Mouse (Mus musculus) cerebellum, postnatal 25 days (tissue): ENCODE data around the gene Timm50.

Experiments
- DNase-seq, 2 experiments: peaks; one replicate each; pipeline ENCODE4 v3.0.0; 2021; ENCODE audit warnings: mixed read lengths in 2 of 2

Timm50 gene

GRCm38 (mm10) chr7:28311926-28312543 lies at the start of gene Timm50:
Gene Timm50, minus strand, starts transcription at chr7:28312072.
- DNase-seq, result peak; percentile 99

GRCm38 (mm10) chr7:28360291-28360690 lies 48.4 kb upstream of the Timm50 start:
- no peak for DNase-seq

DNA sequence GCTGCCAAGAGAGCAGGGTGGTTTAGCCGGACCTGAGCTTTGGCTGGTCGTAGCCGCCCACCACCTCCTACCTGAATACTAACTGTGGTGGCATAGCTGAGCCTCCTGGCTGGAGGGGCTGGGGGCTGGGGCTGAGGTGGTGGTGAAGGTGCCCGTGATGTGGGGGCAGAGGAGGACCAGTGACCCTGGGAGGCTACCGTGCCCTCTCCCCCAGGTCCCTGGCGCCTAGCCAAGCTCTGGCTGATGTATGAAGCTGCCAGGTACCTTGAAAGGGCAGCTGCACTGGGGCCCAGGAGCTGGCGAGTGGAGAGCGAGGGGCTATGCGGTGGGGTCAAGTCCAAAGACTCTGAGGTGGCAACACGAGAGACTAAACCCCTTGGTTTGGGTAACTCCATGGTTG lies 48.0 kb upstream of the Timm50 start:
- no peak for DNase-seq

DNA sequence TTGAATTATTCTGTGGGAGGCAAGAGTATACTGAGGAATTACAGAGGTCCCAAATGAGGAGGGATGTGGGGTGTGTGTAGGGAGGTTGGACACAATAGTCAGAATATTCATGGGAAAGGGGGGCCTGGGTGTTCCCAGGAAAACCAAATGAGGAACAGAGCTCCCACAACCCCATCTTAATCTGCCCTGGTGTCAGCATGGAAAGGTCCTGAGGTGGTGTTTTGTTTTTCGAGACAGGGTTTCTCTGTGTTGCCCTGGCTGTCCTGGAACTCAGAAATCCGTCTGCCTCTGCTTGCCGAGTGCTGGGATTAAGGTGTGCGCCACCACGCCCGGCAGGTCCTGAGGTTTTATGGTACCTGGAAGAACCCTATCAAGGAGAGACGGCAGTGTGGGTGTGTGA lies 46.6 kb upstream of the Timm50 start:
- DNase-seq, result no peak

- DNase-seq, result no peak
Observed at GRCm38 (mm10) chr7:28357984-28358383, 46.1 kb upstream of the Timm50 start.

- no peak for DNase-seq
Observed at GRCm38 (mm10) chr7:28356981-28357380, 45.1 kb upstream of the Timm50 start.

- no peak for DNase-seq
Observed at GRCm38 (mm10) chr7:28355221-28355620, 43.3 kb upstream of the Timm50 start.

DNA sequence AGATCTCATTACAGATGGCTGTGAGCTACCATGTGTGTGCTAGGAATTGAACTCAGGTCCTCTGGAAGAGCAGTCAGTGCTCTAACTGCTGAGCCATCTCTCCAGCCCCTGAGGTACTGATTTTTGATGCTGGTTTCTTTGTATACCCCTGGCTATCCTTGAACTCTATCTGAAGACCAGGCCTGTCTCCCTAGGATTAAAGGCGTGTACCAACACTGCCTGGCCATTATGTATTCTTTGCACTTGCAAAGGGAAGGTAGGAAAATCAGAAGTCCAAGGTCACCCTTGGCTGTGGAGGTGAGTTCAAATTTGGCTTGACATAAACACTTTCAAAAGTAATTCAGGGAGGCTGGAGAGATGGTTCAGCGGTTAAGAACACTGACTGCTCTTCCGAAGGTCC lies 42.7 kb upstream of the Timm50 start:
- no peak for DNase-seq

DNA sequence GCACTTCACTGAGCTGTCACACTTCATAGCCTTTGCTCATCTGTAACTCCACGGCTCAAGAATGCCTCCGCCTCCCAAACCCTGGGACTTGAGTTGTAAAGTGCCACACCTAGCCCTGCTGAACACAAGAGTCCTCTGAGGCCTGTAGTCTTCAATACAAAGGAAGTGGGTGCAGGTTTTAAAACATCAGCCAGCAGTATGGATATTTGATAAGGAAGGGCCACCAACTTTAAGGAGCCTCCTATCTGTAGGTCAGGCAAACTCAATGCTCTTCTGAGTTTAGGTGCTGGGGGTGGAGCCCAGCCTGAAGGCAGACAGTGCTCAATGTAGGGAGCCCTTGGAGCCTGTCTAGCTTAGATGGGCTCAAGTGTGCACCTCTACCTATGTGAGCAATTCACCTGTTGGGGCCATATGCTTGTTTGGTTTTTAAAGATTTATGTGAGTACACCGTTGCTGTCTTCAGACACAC lies 42.3 kb upstream of the Timm50 start:
- DNase-seq, result no peak

- DNase-seq, result no peak
Observed at GRCm38 (mm10) chr7:28353267-28353666, 41.4 kb upstream of the Timm50 start.

GRCm38 (mm10) chr7:28351676-28352191 lies 39.9 kb upstream of the Timm50 start:
- no peak for DNase-seq

DNA sequence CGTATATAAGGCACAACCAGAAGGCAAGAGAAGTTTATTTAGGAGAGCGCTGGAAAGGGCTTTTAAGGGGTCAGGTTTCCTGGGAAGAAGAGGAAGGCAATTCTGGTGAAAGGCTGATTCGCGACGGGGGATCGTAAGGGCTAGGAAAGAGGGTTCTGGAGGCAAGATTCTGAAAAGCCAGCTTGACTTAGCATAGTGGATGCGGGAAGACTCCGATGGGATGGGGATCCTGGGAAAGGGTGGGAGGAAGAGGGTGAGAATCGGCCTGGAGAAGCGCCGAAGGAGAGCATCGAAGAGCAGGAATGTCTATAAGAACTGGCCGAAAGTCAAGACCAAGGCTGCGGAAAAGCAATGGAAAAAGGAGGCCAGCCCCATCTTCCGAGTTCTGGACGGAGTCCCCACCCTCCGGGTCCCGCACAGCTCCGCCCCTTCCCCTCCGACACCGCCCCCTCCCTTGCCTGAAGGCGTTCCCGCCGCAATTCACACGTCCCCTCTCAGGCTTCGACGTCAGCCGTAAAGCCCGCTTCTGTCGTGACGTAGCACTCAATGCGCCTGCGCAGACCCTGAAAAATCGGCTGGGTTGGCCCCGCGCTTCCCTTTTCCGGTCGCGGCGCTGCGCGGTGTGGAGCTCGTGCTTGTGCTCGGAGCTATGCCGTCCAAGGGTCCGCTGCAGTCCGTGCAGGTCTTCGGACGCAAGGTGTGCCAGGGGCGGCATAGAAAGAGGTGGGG lies 38.4 kb upstream of the Timm50 start, which contains the start of gene Rps16:
Gene Rps16, plus strand, starts transcription at position 498 of the 729 bp plus-strand sequence.
- DNase-seq, result peak; percentile 99

GRCm38 (mm10) chr7:28348601-28349000 lies 36.7 kb upstream of the Timm50 start:
- no peak for DNase-seq

- no peak for DNase-seq
Observed at GRCm38 (mm10) chr7:28347746-28348145, 35.9 kb upstream of the Timm50 start.

DNA sequence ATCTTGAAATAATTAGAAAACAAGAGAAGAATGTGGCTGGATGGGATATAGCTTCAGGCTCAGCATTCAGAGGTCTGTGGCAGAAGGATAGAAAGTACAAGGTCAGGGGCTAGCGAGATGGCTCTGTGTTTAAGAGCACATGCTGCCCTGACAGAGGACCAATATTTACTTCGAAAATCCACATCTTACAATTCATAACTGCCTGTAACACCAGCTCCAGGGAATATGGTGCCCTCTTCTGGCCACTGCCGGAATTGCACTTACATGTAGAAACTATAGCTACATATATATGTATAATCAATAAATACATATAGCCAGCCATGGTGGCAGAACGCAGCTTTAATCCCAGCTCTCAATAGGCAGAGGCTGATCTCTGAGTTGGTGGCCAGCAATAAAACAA lies 32.8 kb upstream of the Timm50 start:
- peak; percentile 72 to 83 for DNase-seq

DNA sequence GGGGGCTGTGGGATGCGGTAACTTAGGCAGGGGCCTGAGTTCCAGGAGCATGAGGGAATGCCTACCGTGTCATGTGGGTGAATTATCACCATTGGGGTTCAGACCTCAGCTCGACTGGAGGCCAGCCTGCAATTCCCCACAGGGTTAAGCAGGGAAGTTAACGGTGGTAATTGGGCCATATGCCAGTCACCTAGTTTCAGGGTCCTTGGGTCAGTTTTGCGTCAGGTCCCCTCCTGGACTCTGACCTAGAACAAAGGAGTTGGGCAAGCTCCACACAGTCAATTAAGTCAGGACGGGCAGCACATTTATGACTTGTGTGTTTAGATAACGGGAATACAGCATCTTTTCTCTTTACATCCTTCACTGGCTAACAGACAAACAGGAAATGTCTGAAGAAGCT lies 29.5 kb upstream of the Timm50 start:
- DNase-seq, result no peak

- peak; percentile 37 to 54 for DNase-seq
Observed at GRCm38 (mm10) chr7:28339213-28339917, 27.5 kb upstream of the Timm50 start.

GRCm38 (mm10) chr7:28338108-28338998 lies 26.5 kb upstream of the Timm50 start, which contains the start of gene Supt5:
Gene Supt5, minus strand, starts transcription at chr7:28338746.
- peak; percentile 96 to 98 for DNase-seq

GRCm38 (mm10) chr7:28335471-28335870 lies 23.6 kb upstream of the Timm50 start:
- DNase-seq, result no peak

- no peak for DNase-seq
Observed at GRCm38 (mm10) chr7:28334534-28334933, 22.7 kb upstream of the Timm50 start.

DNA sequence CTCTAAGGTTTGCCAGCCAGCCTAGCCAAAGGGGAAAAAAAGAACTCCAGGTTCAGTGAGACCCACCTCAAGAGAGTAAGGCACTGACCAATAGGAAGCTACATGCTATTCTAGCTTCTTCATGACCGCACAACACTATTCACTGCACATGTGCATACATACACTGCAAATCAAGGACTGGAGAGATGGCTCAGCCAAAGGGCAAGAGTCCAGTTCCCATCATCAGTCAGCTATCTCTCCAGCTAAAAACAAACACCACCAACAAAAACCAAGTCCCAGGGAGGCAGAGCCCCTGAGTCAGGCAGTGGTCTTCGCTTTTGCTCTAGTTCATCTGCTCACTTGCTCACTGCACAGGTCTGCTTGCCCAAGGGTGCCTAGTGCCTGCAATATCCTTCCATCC lies 16.4 kb upstream of the Timm50 start:
- DNase-seq, result no peak

DNA sequence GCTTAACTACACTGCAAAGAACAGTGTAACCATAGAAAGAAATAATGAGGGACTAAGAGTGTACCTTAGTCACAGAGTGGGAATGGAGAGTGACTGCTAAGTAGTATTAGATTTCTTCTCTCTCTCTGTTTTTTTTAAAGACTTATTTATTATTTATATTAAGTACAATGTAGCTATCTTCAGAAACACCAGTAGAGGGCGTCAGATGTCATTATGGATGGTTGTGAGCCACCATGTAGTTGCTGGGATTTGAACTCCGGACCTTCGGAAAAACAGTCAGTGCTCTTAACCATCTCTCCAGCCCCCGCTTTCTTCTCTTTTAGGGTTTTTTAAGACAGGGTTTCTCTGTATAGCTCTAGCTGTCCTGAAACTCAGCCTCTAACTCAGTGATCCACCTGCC lies 14.6 kb upstream of the Timm50 start:
- no peak for DNase-seq
